Mouse (Mus musculus) hindbrain, embryonic 10.5 days (tissue): ENCODE measurements around the gene Ttll5. TPM values are rescaled to one million over a fixed set of nuclear protein-coding genes. Genes with fewer than 3 reads are reported as not detected.
A peak's percentile ranks its signal among the peaks of the same experiment; 100 is the strongest.

Experiments used
- DNase-seq: peaks from one replicate; pipeline ENCODE4 v3.0.0-alpha.2; 2017; ENCODE audit warnings: low spot score
- H3K27ac ChIP-seq: fragments of 300-500 bp; sonication (generic); 2 replicates; pipeline ENCODE4 v1.5.1; 2016; ENCODE audit warnings: mild to moderate bottlenecking, moderate library complexity
- H3K27me3 ChIP-seq: fragments of 300-500 bp; sonication (generic); 2 replicates; pipeline ENCODE4 v1.6.1; 2016; ENCODE audit warnings: mild to moderate bottlenecking; ENCODE audit not compliant: poor library complexity, insufficient read depth, severe bottlenecking
- H3K36me3 ChIP-seq: fragments of 300-500 bp; sonication (generic); 2 replicates; pipeline ENCODE4 v1.6.1; 2016; ENCODE audit warnings: mild to moderate bottlenecking, moderate library complexity
- H3K4me1 ChIP-seq: fragments of 300-500 bp; sonication (generic); replicated peaks from 2 replicates; pipeline ENCODE4 v1.6.1; 2016; ENCODE audit warnings: mild to moderate bottlenecking
- H3K4me3 ChIP-seq: fragments of 300-500 bp; sonication (generic); 2 replicates; pipeline ENCODE4 v1.5.1; 2016; ENCODE audit warnings: mild to moderate bottlenecking, moderate library complexity
- H3K9me3 ChIP-seq: fragments of 300-500 bp; sonication (generic); 2 replicates; pipeline ENCODE4 v1.6.1; 2016; ENCODE audit warnings: mild to moderate bottlenecking, moderate library complexity
- WGBS: fragments of 180-500 bp; shearing (Covaris S2); methylation state at CpG from one replicate; pipeline ENCODE4 v1.1.7; 2016; 5-methylcytosine and 5-hydroxymethylcytosine counted together
- polyA plus RNA-seq: library from polyadenylated mRNA; unstranded; fragments of >200 nt; fragmentation: Nextera tagmentation; extraction: Ambion mirVana; gene quantifications from 2 replicates; pipeline ENCODE4 v1.2.1, GENCODE M21; 2016

The Ttll5 gene
- polyA plus RNA-seq, 1 experiment from 2014 or later, result 18.3 TPM

DNA sequence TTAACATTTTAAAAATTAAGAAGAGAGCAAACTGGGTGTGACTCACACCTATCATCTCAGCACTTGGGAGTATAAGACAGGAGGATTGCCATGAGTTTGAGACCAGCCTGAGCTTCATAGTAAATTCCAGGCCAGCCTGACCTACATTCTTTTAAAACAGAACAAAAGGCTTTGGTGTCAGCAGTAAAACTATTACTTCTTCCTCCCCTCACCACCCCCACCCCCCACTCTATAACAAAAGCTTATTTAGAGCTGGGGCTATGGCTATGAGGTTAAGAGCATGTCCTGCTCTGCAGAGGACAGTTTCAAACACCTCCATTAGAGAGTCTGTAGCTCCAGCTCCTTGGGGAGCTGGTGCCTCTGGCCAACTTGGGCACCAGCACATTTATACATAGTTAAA lies 211.1 kb downstream of the Ttll5 start:
- Histone ChIP-seq H3K27ac (no peak overlapping the region), H3K4me3 (no peak overlapping the region), H3K27me3 (no peaks in the 10 kb centered on the region), H3K36me3 (no peaks in the 10 kb centered on the region), H3K9me3 (no peaks in the 10 kb centered on the region), H3K4me1 (peaks cover 38% of the 10 kb centered on the region)
- no peak for DNase-seq

DNA sequence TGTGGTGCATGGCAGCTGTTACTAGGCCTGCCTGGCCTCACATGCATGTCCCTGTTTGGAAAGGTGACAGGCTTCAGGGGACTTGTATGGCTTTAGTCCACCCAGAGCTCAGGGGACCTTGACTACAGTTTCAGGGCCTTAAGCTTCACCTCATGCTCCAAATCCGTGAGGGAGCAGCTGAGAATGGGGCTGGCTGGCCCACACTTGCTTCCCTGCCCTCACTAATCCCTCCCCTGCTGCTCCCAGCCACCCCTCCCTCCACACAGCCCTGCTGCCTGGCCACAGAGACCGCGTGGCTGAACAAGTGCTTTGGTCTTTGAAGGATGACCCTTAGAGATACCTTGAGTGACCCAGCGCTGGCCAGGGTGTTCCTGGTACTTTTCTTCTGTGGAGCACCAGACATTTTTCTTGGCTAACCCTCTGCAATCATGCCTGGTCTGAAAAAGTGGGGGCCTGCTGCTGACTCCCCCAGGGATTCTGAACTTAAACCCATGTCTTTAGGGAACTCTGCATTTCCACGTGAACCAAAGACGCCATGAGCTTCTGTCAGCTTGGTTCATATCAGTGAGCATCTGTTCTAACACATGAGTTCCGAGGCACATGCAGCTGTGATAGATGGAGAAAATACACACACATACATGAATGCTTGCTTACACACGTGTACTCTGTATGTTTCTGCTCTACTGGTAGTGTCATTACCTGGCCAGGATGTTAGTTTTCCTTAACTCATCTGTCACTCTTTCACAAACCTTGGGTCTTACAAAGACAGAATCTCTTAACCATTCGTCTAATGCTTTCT lies 212.1 kb downstream of the Ttll5 start:
- Histone ChIP-seq H3K27ac (peak overlapping the region; percentile 62), H3K36me3 (no peaks in the 10 kb centered on the region), H3K4me1 (peaks cover 38% of the 10 kb centered on the region), H3K27me3 (no peaks in the 10 kb centered on the region), H3K4me3 (no peak overlapping the region), H3K9me3 (no peaks in the 10 kb centered on the region)
- no peak for DNase-seq
- 51% methylated on average over 9 of the region's 9 CpGs for WGBS

DNA sequence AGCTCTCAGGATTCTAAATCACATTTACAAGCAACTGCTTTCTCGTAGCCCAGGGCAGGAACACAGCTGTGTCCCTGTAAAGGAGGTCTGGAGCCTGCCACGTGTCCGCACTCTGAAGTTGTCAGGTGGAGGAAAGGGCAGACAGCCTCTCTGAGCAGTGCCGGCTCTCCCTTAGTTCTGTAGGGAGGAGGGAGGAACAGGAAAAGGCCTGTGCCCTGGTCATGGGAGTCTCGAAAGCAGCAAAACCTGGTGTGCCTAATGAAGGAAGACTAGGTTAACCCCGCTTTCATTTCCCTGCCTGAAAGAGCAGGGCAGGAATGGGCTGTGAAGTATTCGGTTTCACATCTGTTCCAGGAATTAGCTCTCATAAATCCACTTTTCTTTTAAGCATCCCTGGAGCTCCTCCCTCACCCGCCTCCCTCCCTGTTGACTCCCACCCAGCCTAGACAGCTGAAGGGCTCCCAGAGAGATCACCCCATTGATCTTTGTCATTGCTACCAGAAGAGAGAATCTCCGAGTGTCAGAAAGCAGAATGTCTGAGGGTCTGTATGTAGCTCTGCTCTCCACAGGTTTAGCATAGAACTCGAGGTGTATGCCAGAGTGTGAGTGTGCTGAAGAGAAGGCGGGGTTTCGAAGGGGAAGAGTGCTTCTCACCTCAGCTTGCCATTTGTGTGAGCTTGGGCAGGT lies 212.9 kb downstream of the Ttll5 start:
- peaks cover under 1% of the 10 kb centered on the region; the same call in 1 of the 2 replicates for H3K36me3 ChIP-seq
- H3K4me3 ChIP-seq, result no peak overlapping the region
- 36% methylated on average over 12 of the region's 12 CpGs for WGBS
- peaks cover 38% of the 10 kb centered on the region for H3K4me1 ChIP-seq
- DNase-seq, result peak; percentile 27
- H3K27me3 ChIP-seq, result no peaks in the 10 kb centered on the region
- H3K27ac ChIP-seq, result peak overlapping the region; percentile 53; the same call in 1 of the 2 replicates
- 0 out of 2 replicates have a peak, but pooled peaks cover under 1% of the 10 kb centered on the region for H3K9me3 ChIP-seq

DNA sequence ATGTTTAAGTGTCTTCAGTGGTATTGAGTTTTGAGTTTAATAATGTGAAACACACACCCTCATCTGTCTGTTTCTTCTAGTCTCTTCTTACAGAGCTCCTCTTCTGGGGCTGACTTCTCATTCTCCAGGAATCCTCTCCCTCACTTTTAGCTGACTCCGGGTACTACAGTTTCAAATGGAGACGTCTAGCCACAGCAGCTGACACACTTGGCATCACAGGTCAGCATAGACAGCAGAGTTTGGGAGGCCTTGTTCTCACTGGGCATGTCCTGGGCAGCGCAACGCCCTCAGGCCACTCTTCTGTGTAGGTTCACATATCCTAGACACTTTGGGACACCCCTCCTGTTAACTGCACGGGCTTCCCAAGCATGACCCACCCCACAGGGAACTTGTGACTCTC lies 214.6 kb downstream of the Ttll5 start:
- no peak overlapping the region for H3K27ac ChIP-seq
- no peaks in the 10 kb centered on the region for H3K27me3 ChIP-seq
- no peak overlapping the region for H3K4me3 ChIP-seq
- DNase-seq, result no peak
- peaks cover 14% of the 10 kb centered on the region for H3K36me3 ChIP-seq
- WGBS, result 85% methylated on average over 5 of the region's 5 CpGs
- H3K9me3 ChIP-seq, result 0 out of 2 replicates have a peak, but pooled peaks cover 11% of the 10 kb centered on the region
- H3K4me1 ChIP-seq, result peaks cover 27% of the 10 kb centered on the region

DNA sequence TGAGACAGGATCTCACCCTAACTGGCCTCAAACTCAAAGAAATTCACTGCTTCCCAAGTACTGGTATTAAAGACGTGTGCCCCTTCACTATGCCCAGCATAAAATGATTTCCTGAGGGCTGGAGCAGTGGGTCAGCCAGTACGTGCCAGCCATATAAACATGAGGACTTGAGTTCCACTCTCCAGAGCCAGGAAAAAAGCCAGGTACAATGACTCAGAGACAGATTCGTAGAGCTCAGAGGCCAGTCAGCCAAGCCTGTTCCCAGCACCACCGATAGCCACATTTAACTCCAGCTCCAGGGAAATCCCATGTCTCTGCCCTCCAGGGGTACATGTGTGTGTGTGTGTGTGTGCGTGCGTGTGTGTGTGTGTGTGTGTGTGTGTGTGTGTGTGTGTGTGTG lies 215.3 kb downstream of the Ttll5 start:
- H3K4me1 ChIP-seq, result peaks cover 25% of the 10 kb centered on the region
- 91% methylated on average over 6 of the region's 6 CpGs for WGBS
- H3K27me3 ChIP-seq, result no peaks in the 10 kb centered on the region
- peaks cover 14% of the 10 kb centered on the region for H3K36me3 ChIP-seq
- DNase-seq, result no peak
- H3K9me3 ChIP-seq, result 0 out of 2 replicates have a peak, but pooled peaks cover 11% of the 10 kb centered on the region
- no peak overlapping the region for H3K27ac ChIP-seq
- no peak overlapping the region for H3K4me3 ChIP-seq

DNA sequence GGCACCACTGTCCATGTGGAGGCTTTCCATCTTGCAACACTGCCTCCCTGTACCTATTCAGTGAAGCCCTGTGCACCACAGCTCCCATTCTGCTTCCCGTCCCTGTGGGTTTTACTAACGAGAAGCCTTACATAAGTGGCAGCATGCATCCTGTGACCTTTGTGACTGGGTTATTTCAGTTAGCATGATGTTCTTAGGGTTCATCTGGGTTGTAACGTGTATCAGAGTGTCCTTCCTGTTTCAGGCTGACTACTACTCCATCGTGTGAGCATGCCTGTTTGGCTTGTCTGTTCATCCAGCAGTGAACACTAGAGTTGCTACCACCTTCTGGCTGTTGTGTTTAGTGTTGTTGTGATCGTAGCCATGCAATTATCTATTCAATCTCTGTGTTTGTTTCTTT lies 221.7 kb downstream of the Ttll5 start:
- WGBS, result 89% methylated on average over 5 of the region's 5 CpGs
- Histone ChIP-seq H3K27ac (no peak overlapping the region), H3K27me3 (0 out of 2 replicates have a peak, but pooled peaks cover 5% of the 10 kb centered on the region), H3K4me3 (no peak overlapping the region), H3K36me3 (peaks cover 14% of the 10 kb centered on the region), H3K9me3 (0 out of 2 replicates have a peak, but pooled peaks cover 11% of the 10 kb centered on the region), H3K4me1 (peaks cover 11% of the 10 kb centered on the region)
- DNase-seq, result no peak

GRCm38 (mm10) chr12:86046776-86047175 lies 222.3 kb downstream of the Ttll5 start:
- peaks cover 14% of the 10 kb centered on the region for H3K36me3 ChIP-seq
- H3K9me3 ChIP-seq, result 0 out of 2 replicates have a peak, but pooled peaks cover 11% of the 10 kb centered on the region
- DNase-seq, result no peak
- 95% methylated on average over 2 of the region's 2 CpGs for WGBS
- H3K27me3 ChIP-seq, result 0 out of 2 replicates have a peak, but pooled peaks cover 5% of the 10 kb centered on the region
- H3K4me3 ChIP-seq, result no peak overlapping the region
- H3K27ac ChIP-seq, result no peak overlapping the region
- H3K4me1 ChIP-seq, result peaks cover 11% of the 10 kb centered on the region

DNA sequence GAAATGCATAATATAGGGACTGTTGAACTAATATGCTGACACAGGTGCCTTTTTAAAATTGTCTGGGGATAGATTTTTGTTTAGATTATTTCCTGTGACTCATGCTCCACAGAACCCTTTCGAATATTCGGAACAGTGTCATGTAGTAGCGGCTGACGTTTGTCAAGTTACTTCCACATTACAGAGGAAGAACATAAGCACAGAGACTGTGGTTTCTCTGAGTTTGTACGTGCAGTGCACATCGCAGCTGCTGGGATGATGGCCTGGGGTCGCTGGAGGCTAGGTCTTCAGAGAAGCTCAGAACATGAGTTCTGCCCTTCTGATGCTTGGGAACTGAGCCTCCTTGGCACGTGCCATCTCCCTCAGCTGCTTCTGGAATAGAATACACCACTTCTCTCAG lies 222.9 kb downstream of the Ttll5 start:
- Histone ChIP-seq H3K36me3 (peaks cover 14% of the 10 kb centered on the region), H3K4me3 (no peak overlapping the region), H3K9me3 (0 out of 2 replicates have a peak, but pooled peaks cover 10% of the 10 kb centered on the region), H3K27me3 (0 out of 2 replicates have a peak, but pooled peaks cover 5% of the 10 kb centered on the region), H3K27ac (no peak overlapping the region), H3K4me1 (peaks cover 11% of the 10 kb centered on the region)
- WGBS, result 89% methylated on average over 8 of the region's 8 CpGs
- DNase-seq, result no peak

DNA sequence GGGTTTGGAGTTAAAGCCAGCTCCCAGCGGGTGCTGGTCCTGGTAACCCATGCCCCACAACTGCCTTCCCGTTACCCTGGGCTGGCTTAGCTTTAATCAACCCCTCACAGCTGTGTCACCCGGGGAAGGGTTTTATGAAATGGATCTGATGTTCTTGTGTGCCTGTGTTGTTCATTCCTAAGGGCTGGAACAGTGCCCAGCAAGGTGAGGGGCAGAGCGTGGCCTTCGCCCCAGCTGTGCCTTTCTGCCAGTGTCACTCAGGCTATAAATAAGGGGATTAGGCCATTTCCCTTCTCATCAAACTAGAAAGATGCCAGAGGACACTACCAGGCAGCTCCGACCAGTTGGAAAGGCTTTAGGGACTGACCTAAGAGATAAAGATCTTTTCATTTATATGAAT lies 225.4 kb downstream of the Ttll5 start:
- no peak for DNase-seq
- Histone ChIP-seq H3K9me3 (no peaks in the 10 kb centered on the region), H3K4me1 (peaks cover 11% of the 10 kb centered on the region), H3K4me3 (no peak overlapping the region), H3K27ac (no peak overlapping the region), H3K27me3 (0 out of 2 replicates have a peak, but pooled peaks cover 5% of the 10 kb centered on the region), H3K36me3 (no peaks in the 10 kb centered on the region)
- WGBS, result 84% methylated on average over 6 of the region's 6 CpGs

DNA sequence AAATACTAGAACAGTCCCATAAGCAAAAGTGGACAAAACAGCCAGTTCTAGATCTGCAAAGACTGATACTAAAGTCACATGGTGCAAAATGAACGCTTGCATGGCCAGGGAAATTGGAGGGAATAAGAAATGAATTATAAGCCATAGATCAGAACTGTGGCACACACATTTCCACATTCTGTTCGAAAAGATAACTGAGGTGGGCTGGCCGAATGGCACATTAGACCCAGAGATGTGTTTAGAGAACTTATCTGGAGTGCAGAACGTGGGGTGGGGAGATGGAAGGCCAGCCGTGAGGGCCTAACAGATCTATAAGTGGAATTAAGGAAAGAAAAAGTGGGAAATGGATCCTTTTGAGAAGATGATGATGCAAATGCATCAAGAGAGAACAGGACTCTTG lies 227.0 kb downstream of the Ttll5 start:
- Histone ChIP-seq H3K4me1 (peaks cover 11% of the 10 kb centered on the region), H3K36me3 (peaks cover 5% of the 10 kb centered on the region; the same call in 1 of the 2 replicates), H3K27ac (no peak overlapping the region), H3K4me3 (no peak overlapping the region), H3K9me3 (no peaks in the 10 kb centered on the region), H3K27me3 (0 out of 2 replicates have a peak, but pooled peaks cover 5% of the 10 kb centered on the region)
- DNase-seq, result no peak
- 93% methylated on average over 5 of the region's 5 CpGs for WGBS

DNA sequence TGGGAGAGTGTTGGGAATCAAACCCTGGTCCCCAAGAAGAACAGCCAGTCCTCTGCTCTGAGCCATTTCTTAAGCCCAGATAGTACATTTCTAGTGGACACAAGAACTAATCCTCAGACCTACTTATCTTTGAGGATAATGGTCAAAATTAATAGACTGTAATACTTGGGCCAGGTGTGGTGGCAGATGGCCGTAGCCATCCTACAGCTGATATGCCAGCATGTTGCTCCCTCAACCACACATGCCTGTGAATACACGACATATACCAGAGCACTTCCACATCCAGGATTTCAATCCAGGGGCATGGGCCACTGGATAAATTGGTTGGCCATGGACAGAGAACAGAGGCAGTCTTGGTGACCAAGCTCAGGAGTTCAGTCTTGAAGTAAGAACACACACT lies 230.8 kb downstream of the Ttll5 start:
- H3K4me3 ChIP-seq, result no peak overlapping the region
- WGBS, result 93% methylated on average over 2 of the region's 2 CpGs
- H3K36me3 ChIP-seq, result peaks cover 12% of the 10 kb centered on the region
- H3K4me1 ChIP-seq, result no peaks in the 10 kb centered on the region
- no peaks in the 10 kb centered on the region for H3K27me3 ChIP-seq
- DNase-seq, result no peak
- H3K9me3 ChIP-seq, result no peaks in the 10 kb centered on the region
- H3K27ac ChIP-seq, result no peak overlapping the region

DNA sequence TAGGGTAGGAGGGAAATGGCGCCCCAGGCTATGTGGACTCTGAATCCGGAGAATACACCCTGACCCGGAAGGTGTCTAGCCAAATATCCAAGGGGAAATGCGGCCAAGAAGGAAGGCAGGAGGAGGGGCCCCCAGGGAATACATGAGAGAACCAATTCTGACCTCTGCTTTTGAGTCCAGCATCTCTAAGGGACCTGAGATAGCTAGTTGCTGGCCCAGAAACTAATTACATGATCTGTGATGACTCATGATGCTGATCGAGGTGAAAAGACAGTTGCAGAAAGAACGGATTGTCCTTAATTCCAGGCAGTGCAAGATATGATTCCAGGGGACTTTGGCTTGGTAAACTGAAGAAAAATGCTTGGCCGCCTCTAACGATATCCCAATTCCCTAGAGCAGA lies 232.5 kb downstream of the Ttll5 start:
- Histone ChIP-seq H3K27me3 (no peaks in the 10 kb centered on the region), H3K4me3 (no peak overlapping the region), H3K4me1 (no peaks in the 10 kb centered on the region), H3K9me3 (no peaks in the 10 kb centered on the region), H3K27ac (no peak overlapping the region), H3K36me3 (peaks cover 15% of the 10 kb centered on the region)
- DNase-seq, result no peak
- 91% methylated on average over 8 of the region's 8 CpGs for WGBS

- H3K9me3 ChIP-seq, result no peaks in the 10 kb centered on the region
- H3K27me3 ChIP-seq, result no peaks in the 10 kb centered on the region
- 83% methylated on average over 8 of the region's 8 CpGs for WGBS
- DNase-seq, result no peak
- no peaks in the 10 kb centered on the region for H3K4me1 ChIP-seq
- no peak overlapping the region for H3K4me3 ChIP-seq
- no peak overlapping the region for H3K27ac ChIP-seq
- H3K36me3 ChIP-seq, result peaks cover 19% of the 10 kb centered on the region
Observed at GRCm38 (mm10) chr12:86057516-86057915, 233.1 kb downstream of the Ttll5 start.
